Mouse (Mus musculus) stomach, postnatal 0 days (tissue): Measurements from ENCODE around the gene Gatm.

Source experiments
- CTCF ChIP-seq: IDR thresholded peaks from 2 replicates; pipeline ENCODE4 v1.5.1; 2016; ENCODE audit warnings: antibody characterized with exemption, low read depth, mild to moderate bottlenecking, moderate library complexity
- EP300 ChIP-seq: optimal IDR thresholded peaks from 2 replicates; pipeline ENCODE3; 2016; ENCODE audit warnings: antibody characterized with exemption

DNA sequence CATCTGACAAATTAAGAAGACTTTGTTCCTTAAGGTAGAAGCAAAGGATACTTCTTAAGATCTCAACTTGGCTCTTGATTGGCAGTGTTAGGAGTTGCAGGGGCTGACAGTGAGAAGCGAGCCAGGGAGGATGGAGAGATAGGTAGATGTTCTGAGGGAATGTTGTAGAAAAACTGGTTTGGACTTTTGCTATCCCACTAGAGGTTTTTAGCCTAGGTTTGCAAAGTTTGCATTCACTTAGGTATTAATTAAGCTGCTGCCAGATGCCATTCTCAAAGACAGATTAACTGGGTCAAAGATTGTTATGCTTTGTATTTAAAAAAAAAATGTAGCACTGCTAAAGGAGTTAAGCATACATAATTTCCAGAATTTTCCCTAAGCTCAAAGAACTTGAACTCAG is 33.8 kb downstream of the Gatm start:
- TF ChIP-seq CTCF: no peak
- TF ChIP-seq EP300: no peak
